Mouse (Mus musculus) midbrain, embryonic 15.5 days (tissue): Measurements from ENCODE around the gene Zbtb9. TPM values are rescaled to one million over a fixed set of nuclear protein-coding genes. Genes with fewer than 3 reads are reported as not detected.

ENCODE experiments used
- ATAC-seq: fragments of 200-750 bp; cut with Nextera tagmentation; replicated peaks from 2 replicates; pipeline ENCODE4 v1.8.0; 2017; ENCODE audit warnings: moderate TSS enrichment
- H3K27ac ChIP-seq: fragments of 300-500 bp; sonication (generic); 2 replicates; pipeline ENCODE4 v1.5.1; 2015; ENCODE audit warnings: mild to moderate bottlenecking, inconsistent platforms
- H3K27me3 ChIP-seq: fragments of 300-500 bp; sonication (generic); replicated peaks from 2 replicates; pipeline ENCODE4 v1.6.1; 2015; ENCODE audit warnings: inconsistent platforms
- H3K36me3 ChIP-seq: fragments of 300-500 bp; sonication (generic); replicated peaks from 2 replicates; pipeline ENCODE4 v1.6.1; 2015; ENCODE audit warnings: inconsistent platforms
- H3K4me1 ChIP-seq: fragments of 300-500 bp; sonication (generic); 2 replicates; pipeline ENCODE4 v1.6.1; 2015; ENCODE audit warnings: inconsistent platforms
- H3K4me2 ChIP-seq: fragments of 300-500 bp; sonication (generic); 2 replicates; pipeline ENCODE4 v1.6.1; 2015; ENCODE audit warnings: inconsistent platforms, mild to moderate bottlenecking, moderate library complexity
- H3K4me3 ChIP-seq: fragments of 300-500 bp; sonication (generic); 2 replicates; pipeline ENCODE4 v1.5.1; 2015; ENCODE audit warnings: mild to moderate bottlenecking, inconsistent platforms
- H3K9ac ChIP-seq: fragments of 300-500 bp; sonication (generic); 2 replicates; pipeline ENCODE4 v1.6.1; 2015; ENCODE audit warnings: mild to moderate bottlenecking, inconsistent platforms
- H3K9me3 ChIP-seq: fragments of 300-500 bp; sonication (generic); 2 replicates; pipeline ENCODE4 v1.6.1; 2016; ENCODE audit warnings: inconsistent platforms
- WGBS: fragments of 180-500 bp; shearing (Covaris S2); methylation state at CpG from one replicate; pipeline ENCODE4 v1.1.7; 2015; ENCODE audit warnings: mixed read lengths; 5-methylcytosine and 5-hydroxymethylcytosine counted together
- polyA plus RNA-seq: library from polyadenylated mRNA; unstranded; fragments of >200 nt; fragmentation: Nextera tagmentation; extraction: Ambion mirVana; gene quantifications from 2 replicates; pipeline ENCODE4 v1.2.1, GENCODE M21; 2015

Gene Zbtb9
- polyA plus RNA-seq, 1 experiment from 2014 or later = 16.9 TPM

DNA sequence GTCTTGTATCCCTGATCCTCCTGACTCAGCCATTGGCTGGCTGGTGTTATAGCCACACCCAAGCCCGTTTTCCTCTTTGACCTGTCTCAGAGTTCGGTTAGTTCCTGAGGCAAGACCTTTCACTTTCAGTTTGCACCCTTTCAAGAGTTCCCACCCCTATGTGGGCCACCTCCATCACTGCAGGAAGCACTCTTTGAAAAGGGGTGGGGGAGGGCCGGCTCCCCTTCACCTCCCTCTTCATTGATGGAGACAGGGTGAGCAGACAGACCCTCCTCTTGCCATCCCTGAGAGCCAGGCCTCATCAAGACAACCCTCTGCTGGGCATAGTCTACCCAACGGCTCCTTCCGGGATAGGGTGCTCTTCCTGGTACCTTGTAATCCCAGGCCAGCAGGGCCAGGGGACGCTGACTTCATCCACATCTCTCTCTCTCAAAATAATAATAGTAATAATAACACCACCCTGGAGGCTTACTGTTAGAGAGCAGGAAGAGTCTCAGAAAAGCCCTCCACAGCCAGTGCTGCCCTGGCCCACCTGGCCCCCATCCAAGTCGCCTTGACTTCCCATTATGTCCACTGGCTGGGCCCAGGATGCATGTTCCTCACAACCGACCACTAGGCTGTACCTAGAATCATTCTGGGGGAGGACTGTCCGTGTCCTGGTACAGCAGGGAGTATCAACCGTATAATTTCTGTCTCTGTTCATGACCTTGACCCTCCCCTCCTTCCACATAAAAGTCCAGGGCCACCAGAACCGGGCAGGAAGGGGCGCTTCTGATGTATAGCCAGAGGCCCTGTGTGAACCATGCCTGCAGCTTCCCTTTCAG, 54.7 kb downstream of the Zbtb9 start:
- 0 out of 2 replicates have a peak, but pooled peaks cover 5% of the 10 kb centered on the region for H3K36me3 ChIP-seq

DNA sequence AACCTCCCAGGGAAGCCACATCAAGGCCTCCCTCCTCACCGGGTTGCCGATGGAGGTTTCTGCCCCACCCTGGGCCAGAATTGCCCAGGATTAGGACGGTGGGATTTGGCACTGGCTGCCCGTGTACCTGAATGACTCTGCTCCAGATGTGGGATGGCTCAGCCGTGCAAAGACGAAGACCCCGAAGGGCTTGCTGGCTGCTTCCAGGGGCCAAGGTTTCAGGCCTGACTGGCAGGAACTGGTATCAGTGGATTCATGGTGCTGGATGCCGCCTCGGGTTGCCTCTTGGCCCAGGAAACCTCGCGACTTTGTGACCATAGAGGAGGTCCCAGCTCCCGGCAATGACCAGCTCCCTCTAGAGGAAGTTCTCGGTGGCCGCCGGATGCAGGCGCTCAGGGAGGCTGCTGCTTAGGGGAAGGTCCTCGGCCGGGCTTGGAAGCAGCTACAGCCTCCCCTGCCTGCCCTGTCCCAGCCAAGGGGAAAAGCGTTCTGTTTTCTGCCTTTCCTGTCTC, 55.4 kb downstream of the Zbtb9 start:
- ATAC-seq = peak; percentile 82
- Histone ChIP-seq H3K27me3 (no peaks in the 10 kb centered on the region), H3K4me3 (peak overlapping the region; percentile 75), H3K36me3 (0 out of 2 replicates have a peak, but pooled peaks cover 5% of the 10 kb centered on the region), H3K4me1 (peaks cover 16% of the 10 kb centered on the region), H3K27ac (peak overlapping the region; percentile 77), H3K4me2 (peak overlapping the region; percentile 72), H3K9me3 (no peaks in the 10 kb centered on the region), H3K9ac (peak overlapping the region; percentile 94)
- WGBS = under 1% methylated on average over 19 of the region's 19 CpGs

More for the DNA sequence above, 54.7 kb downstream of the Zbtb9 start:
- no peaks in the 10 kb centered on the region for H3K27me3 ChIP-seq
- H3K4me2 ChIP-seq = peak overlapping the region; percentile 72
- 39% methylated on average over 12 of the region's 12 CpGs for WGBS
- H3K9me3 ChIP-seq = no peaks in the 10 kb centered on the region
- H3K4me3 ChIP-seq = peak overlapping the region; percentile 75
- peak overlapping the region; percentile 94 for H3K9ac ChIP-seq
- H3K27ac ChIP-seq = peak overlapping the region; percentile 77
- peaks cover 12% of the 10 kb centered on the region for H3K4me1 ChIP-seq
- ATAC-seq = peak; percentile 43

- Histone ChIP-seq H3K27ac (peak within 1 kb of the TSS; percentile 77), H3K36me3 (0 out of 2 replicates have a peak, but pooled peaks cover 5% of the 10 kb centered on the region), H3K4me1 (peaks cover 16% of the 10 kb centered on the region), H3K4me2 (peak within 1 kb of the TSS; percentile 72), H3K4me3 (peak within 1 kb of the TSS; percentile 75), H3K27me3 (no peaks in the 10 kb centered on the region), H3K9me3 (no peaks in the 10 kb centered on the region), H3K9ac (peak within 1 kb of the TSS; percentile 94)
- ATAC-seq = no peak
- WGBS = 57% methylated on average over 4 of the region's 4 CpGs
Measured at GRCm38 (mm10) chr17:27028909-27029308, 55.9 kb downstream of the Zbtb9 start, which contains the start of gene Bak1. Bak1 (minus strand) TSS chr17:27029009.

DNA sequence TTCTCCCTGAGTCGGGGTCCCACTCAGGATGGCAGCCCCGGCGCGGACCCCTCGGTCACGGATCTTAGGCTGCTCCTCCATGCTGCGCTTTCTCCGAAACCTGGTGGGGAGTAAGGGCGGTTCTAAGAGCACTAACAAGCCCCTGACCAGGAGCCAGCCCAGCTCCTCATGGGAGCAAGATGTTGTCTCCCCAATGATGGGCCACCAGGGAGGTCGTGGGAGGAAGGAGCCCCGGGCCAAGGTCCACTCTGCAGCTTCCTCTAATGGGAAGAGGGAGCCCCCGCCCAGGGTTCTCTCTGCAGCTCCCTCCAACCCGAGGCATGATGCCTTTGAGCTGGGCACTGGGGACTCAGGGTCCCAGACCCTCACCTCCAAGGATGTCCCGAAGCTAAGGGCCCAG, 56.5 kb downstream of the Zbtb9 start:
- 0 out of 2 replicates have a peak, but pooled peaks cover 5% of the 10 kb centered on the region for H3K36me3 ChIP-seq
- H3K4me2 ChIP-seq = no peak overlapping the region
- H3K9me3 ChIP-seq = no peaks in the 10 kb centered on the region
- no peak for ATAC-seq
- H3K27me3 ChIP-seq = no peaks in the 10 kb centered on the region
- peaks cover 16% of the 10 kb centered on the region for H3K4me1 ChIP-seq
- no peak overlapping the region for H3K27ac ChIP-seq
- no peak overlapping the region for H3K9ac ChIP-seq
- 86% methylated on average over 14 of the region's 14 CpGs for WGBS
- no peak overlapping the region for H3K4me3 ChIP-seq

DNA sequence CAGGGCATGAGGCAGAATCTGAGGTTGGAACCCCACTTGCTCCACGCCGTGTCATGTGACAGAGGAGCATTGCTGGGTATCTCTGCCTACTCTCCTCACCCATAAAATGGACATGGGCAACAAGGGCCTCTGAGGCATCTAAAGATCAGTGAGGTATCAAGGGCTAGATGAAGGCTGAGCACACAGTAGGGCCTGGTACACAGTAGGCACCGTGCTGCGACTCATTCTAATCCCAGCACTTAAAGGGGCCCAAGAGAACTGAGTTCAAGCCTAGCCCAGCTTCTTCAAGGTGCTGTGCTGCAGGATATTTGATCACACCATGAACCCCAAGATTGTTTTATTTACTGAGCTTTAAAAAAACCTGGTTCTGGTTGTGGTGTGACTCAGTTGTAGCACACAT, 57.9 kb downstream of the Zbtb9 start:
- H3K36me3 ChIP-seq = 0 out of 2 replicates have a peak, but pooled peaks cover 1% of the 10 kb centered on the region
- peaks cover 16% of the 10 kb centered on the region for H3K4me1 ChIP-seq
- H3K27me3 ChIP-seq = no peaks in the 10 kb centered on the region
- H3K9me3 ChIP-seq = no peaks in the 10 kb centered on the region
- no peak overlapping the region for H3K27ac ChIP-seq
- H3K4me3 ChIP-seq = no peak overlapping the region
- ATAC-seq = no peak
- no peak overlapping the region for H3K9ac ChIP-seq
- 93% methylated on average over 4 of the region's 4 CpGs for WGBS
- H3K4me2 ChIP-seq = no peak overlapping the region

- Histone ChIP-seq H3K4me2 (no peak overlapping the region), H3K36me3 (no peaks in the 10 kb centered on the region), H3K4me1 (peaks cover 10% of the 10 kb centered on the region), H3K27me3 (no peaks in the 10 kb centered on the region), H3K27ac (no peak overlapping the region), H3K9me3 (no peaks in the 10 kb centered on the region), H3K9ac (no peak overlapping the region), H3K4me3 (no peak overlapping the region)
- 61% methylated on average over 7 of the region's 7 CpGs for WGBS
- ATAC-seq = no peak
Measured at GRCm38 (mm10) chr17:27032328-27032727, 59.4 kb downstream of the Zbtb9 start.

GRCm38 (mm10) chr17:27032869-27033268, 59.9 kb downstream of the Zbtb9 start:
- WGBS = under 1% methylated on average over 14 of the region's 14 CpGs
- no peaks in the 10 kb centered on the region for H3K9me3 ChIP-seq
- H3K4me3 ChIP-seq = no peak overlapping the region
- H3K4me2 ChIP-seq = no peak overlapping the region
- no peak overlapping the region for H3K27ac ChIP-seq
- H3K4me1 ChIP-seq = peaks cover 5% of the 10 kb centered on the region
- no peak overlapping the region for H3K9ac ChIP-seq
- no peaks in the 10 kb centered on the region for H3K27me3 ChIP-seq
- peak; percentile 50; the same call in 1 of the 2 replicates for ATAC-seq
- H3K36me3 ChIP-seq = no peaks in the 10 kb centered on the region

DNA sequence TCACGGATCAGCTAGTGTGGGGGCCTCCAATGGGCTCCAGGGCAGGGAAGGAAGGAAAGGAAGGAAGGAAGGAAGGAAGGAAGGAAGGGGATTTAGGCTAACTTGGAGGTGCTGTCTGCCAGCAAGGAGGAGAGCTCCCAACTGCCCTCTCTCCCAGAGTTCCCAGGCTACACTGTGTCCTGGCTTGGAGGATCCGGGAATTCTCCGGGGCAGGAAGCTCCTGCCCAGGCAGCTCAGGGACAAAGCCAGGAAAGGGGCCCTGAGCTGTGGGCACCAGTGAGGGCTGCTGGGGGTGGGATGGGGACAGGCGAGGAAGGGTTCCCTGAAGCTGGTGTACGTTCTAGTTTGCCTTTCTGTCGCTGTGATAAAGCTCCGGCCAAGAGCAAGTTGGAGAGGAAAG, 63.5 kb downstream of the Zbtb9 start:
- Histone ChIP-seq H3K4me2 (no peak overlapping the region), H3K36me3 (no peaks in the 10 kb centered on the region), H3K27me3 (no peaks in the 10 kb centered on the region), H3K9ac (no peak overlapping the region), H3K9me3 (no peaks in the 10 kb centered on the region), H3K27ac (no peak overlapping the region), H3K4me3 (no peak overlapping the region), H3K4me1 (peaks cover 13% of the 10 kb centered on the region)
- ATAC-seq = no peak
- WGBS = 74% methylated on average over 7 of the region's 7 CpGs

DNA sequence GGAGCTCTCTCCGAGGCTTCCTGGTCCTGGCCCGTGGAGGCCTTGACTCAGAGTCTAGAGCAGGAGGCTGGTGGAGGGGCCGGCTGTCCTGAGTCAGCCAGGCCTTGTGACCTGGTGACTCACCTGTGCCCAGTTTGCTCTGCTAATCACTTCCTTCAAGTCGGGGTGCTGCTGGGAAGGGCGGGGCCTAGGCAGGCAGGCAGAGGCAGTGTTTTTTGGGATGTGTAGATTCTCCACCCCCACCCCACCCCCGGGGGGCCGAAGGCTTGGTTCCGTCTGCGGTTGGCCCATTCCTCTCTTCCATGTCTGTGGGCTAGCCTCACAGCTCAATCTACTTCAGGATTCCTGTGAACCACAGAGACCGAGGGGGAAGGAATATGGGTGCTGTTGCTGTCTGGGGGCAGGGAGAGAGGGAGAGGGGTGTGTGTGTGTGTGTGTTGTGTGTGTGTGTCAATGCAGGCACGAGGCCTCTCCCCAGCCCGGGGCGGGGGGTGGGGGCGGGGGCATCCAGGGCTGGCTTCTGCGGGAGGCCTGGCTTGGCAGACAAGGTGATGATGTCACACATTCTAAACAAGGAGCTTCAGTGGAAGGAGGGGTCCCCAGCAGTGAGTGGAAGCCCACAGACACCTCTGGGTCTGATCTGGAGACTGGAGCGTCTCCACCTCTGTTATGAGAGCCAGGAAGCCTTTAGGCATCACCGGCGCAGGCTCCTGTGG, 65.5 kb downstream of the Zbtb9 start:
- Histone ChIP-seq H3K27me3 (no peaks in the 10 kb centered on the region), H3K36me3 (no peaks in the 10 kb centered on the region), H3K27ac (no peak overlapping the region), H3K4me3 (no peak overlapping the region), H3K4me1 (peaks cover 9% of the 10 kb centered on the region), H3K9ac (no peak overlapping the region), H3K9me3 (no peaks in the 10 kb centered on the region), H3K4me2 (no peak overlapping the region)
- no peak for ATAC-seq
- 41% methylated on average over 18 of the region's 18 CpGs for WGBS

DNA sequence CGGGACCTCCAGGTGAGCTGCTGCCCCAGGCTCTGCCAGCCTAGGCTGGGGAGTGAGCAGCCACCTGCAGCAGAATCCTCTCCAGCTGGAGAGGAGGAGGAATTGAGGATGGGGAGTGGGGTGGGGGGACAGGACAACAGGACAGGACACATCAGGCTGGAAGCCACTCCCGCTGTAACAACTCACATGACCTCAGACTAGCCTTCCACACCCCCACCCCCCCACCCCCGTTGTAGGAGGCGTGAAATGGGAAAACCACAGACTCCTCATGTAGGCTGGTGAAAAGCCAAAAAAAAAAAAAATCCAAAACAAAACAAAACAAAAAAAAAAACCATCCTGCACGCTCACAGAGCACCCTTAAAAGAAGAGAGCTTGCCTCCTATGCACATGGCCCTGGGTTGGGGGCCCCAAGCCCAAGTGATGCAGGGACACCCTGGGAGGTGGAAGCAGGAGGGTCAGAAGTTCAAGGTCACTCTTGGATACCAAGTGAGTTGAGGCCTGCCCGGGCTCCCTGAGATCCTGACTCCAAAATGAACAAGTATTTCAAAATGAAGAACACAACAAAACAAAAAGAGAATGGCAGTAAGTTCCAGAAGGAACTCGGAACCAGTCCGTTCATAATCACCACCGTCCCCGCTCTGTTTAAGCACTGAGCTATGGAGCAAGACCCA, 66.6 kb downstream of the Zbtb9 start:
- Histone ChIP-seq H3K4me2 (no peak overlapping the region), H3K4me1 (peaks cover 9% of the 10 kb centered on the region), H3K9me3 (no peaks in the 10 kb centered on the region), H3K27ac (no peak overlapping the region), H3K4me3 (no peak overlapping the region), H3K27me3 (no peaks in the 10 kb centered on the region), H3K36me3 (no peaks in the 10 kb centered on the region), H3K9ac (no peak overlapping the region)
- WGBS = 74% methylated on average over 10 of the region's 10 CpGs
- ATAC-seq = no peak

DNA sequence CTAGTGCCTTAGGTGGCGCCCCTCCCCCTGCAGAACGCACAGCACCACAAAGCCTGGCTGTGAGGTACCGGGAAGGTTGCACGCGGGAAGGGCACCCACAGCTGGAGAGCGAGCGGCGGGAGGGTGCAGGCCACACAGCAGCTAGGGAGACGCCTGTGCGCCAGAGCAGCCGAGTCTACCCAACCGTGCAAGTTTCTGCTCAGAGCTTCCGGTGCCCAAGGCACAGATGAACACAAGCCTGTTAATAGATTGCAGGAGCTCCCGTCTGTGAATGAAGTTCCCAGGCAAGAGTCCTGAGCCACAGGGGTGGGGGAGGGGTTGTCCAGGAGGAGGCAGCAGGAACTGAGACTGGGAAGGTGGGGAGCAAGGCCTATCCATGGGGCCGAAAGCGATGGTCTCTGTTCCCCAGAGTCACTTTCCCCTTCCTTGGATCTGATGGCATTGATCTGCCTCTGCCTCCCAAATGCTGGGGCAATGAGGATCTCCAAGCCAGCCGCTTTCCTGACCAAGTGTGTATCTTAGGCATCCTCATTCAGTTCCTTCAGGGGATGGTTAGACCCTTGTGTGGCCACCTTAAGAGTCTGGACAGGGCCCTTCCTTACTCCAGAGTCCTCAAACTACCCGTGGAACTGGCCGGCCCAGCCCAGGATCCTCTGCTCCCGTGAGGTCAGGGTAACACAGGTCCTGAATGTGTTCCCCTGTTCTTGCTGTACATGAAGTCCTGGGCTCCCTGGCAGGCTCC, 67.5 kb downstream of the Zbtb9 start:
- Histone ChIP-seq H3K36me3 (no peaks in the 10 kb centered on the region), H3K27ac (no peak overlapping the region), H3K4me2 (peak overlapping the region; percentile 27; the same call in 1 of the 2 replicates), H3K4me3 (no peak overlapping the region), H3K9me3 (no peaks in the 10 kb centered on the region), H3K27me3 (no peaks in the 10 kb centered on the region), H3K9ac (no peak overlapping the region), H3K4me1 (peaks cover 9% of the 10 kb centered on the region)
- 11% methylated on average over 20 of the region's 20 CpGs for WGBS
- ATAC-seq = 0 out of 2 replicates have a peak, but pooled peaks have one; percentile 11
